Mouse (Mus musculus): ENCODE results near the gene Brca1. TPM values are rescaled to one million over a fixed set of nuclear protein-coding genes. Genes with fewer than 3 reads are reported as not detected.
"Not testable (repeated sequence)": the region's sequence is repeated elsewhere in the genome, so short reads cannot be mapped to it uniquely, and the experiment has no call there.

The Brca1 gene
- total RNA-seq, 1 experiment: 63.5 TPM

DNA sequence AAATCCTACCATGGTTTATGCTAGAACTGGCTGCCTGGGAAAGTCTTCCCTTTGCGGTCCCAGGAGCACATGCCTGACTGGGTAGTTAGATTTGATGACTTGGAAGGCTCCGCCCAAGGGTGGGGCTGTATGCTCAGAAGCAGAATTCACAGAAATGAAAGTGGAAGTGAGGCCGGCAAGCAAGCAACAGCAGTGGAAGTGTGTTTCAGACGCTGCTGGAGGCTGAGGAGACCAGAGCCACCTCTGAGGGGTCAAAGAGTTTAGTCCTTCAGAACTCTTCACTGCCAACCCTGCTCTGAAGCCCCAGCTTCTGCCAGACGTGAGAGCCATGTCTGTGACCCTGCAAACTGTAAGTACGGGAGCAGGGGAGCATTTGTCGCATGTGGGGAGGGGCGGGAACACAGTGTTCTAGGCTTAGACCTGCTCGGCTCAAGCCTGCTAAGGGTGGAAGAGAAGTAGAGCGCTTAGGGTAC is 103.4 kb downstream of the Brca1 start, which contains the start of gene Ifi35:
TSS of gene Ifi35 (plus strand) at position 134 of the 473 bp plus-strand sequence.
- DNase-seq (ENCODE audit: low read depth, low spot score): no peak
- no peaks in the 10 kb centered on the region for H3K9me3 ChIP-seq (ENCODE audit: control insufficient read depth, insufficient read depth, low read depth, low read length)
- no peak within 1 kb of the TSS for H3K27ac ChIP-seq (ENCODE audit: insufficient read depth, low read depth, low read length, poor library complexity, severe bottlenecking)
- H3K4me3 ChIP-seq (ENCODE audit: insufficient read depth in 1 of 2, low read depth in 1 of 2, low read length in 2 of 2, poor library complexity in 1 of 2, severe bottlenecking in 1 of 2): peak within 1 kb of the TSS in 1 of 2 experiments; percentile 36; a peak in 2 of 4 replicates
- TF ChIP-seq ZC3H11A (IDR thresholded peaks at IDR 0.05; ENCODE audit: borderline replicate concordance, low read depth, low read length) (no peak), ZNF384 (IDR thresholded peaks at IDR 0.05; ENCODE audit: low read depth, low read length) (no peak), CHD2 (IDR thresholded peaks at IDR 0.05; ENCODE audit: low read depth, low read length) (no peak), MAFK (IDR thresholded peaks at IDR 0.05; ENCODE audit: insufficient read depth, low read depth, low read length) (no peak), HCFC1 (IDR thresholded peaks at IDR 0.05; ENCODE audit: borderline replicate concordance, insufficient read depth, low read length) (no peak)
- H3K4me1 ChIP-seq (ENCODE audit: control insufficient read depth in 2 of 2, insufficient read depth in 2 of 2, low read length in 2 of 2, poor library complexity in 1 of 2): peaks cover 6 to 13% of the 10 kb centered on the region in 2 experiments; a peak in 3 of 4 replicates
- peaks cover 21% of the 10 kb centered on the region for H3K36me3 ChIP-seq (ENCODE audit: control insufficient read depth, insufficient read depth, low read length, poor library complexity, severe bottlenecking)
- in situ Hi-C loops (cut with MboI; ENCODE audit: low sequenced_read_pairs in 2 of 2, unreplicated experiment in 2 of 2): no loop called here
- H3K9ac ChIP-seq (ENCODE audit: insufficient read depth, low read depth, low read length, poor library complexity, severe bottlenecking): peak within 1 kb of the TSS; percentile 46; the same call in 1 of the 2 replicates

DNA sequence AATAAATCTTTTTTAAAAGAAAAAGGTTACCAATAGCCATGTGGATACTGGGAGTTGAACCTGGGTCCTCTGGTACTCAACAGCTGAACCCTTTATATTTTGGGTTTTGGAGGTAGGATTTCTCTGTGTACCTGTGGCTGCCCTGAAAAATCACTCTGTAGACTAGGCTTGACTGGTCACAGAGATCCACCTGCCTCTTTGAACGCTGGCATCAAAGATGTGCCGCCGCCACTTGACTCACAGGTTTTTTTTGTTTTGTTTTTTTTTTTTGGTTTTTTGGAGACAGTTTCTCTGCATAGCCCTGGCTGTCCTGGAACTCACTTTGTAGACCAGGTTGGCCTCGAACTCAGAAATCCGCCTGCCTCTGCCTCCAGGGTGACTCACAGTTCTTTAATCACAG is 104.0 kb downstream of the Brca1 start:
- in situ Hi-C loops (cut with MboI; ENCODE audit: low sequenced_read_pairs in 2 of 2, unreplicated experiment in 2 of 2): no loop called here
- no peak for DNase-seq (ENCODE audit: low read depth, low spot score)
- Histone ChIP-seq H3K27ac (ENCODE audit: insufficient read depth, low read depth, low read length, poor library complexity, severe bottlenecking) (no peak overlapping the region), H3K4me3 (ENCODE audit: insufficient read depth in 1 of 2, low read depth in 1 of 2, low read length in 2 of 2, poor library complexity in 1 of 2, severe bottlenecking in 1 of 2) (no peak overlapping the region), H3K4me1 (ENCODE audit: control insufficient read depth in 2 of 2, insufficient read depth in 2 of 2, low read length in 2 of 2, poor library complexity in 1 of 2) (peaks cover 6 to 13% of the 10 kb centered on the region in 2 experiments; a peak in 3 of 4 replicates), H3K9ac (ENCODE audit: insufficient read depth, low read depth, low read length, poor library complexity, severe bottlenecking) (no peak overlapping the region), H3K9me3 (ENCODE audit: control insufficient read depth, insufficient read depth, low read depth, low read length) (no peaks in the 10 kb centered on the region), H3K36me3 (ENCODE audit: control insufficient read depth, insufficient read depth, low read length, poor library complexity, severe bottlenecking) (peaks cover 25% of the 10 kb centered on the region)
- TF ChIP-seq MAFK (IDR thresholded peaks at IDR 0.05; ENCODE audit: insufficient read depth, low read depth, low read length) (no peak), CHD2 (IDR thresholded peaks at IDR 0.05; ENCODE audit: low read depth, low read length) (no peak), ZNF384 (IDR thresholded peaks at IDR 0.05; ENCODE audit: low read depth, low read length) (no peak), ZC3H11A (IDR thresholded peaks at IDR 0.05; ENCODE audit: borderline replicate concordance, low read depth, low read length) (no peak), HCFC1 (IDR thresholded peaks at IDR 0.05; ENCODE audit: borderline replicate concordance, insufficient read depth, low read length) (no peak)

DNA sequence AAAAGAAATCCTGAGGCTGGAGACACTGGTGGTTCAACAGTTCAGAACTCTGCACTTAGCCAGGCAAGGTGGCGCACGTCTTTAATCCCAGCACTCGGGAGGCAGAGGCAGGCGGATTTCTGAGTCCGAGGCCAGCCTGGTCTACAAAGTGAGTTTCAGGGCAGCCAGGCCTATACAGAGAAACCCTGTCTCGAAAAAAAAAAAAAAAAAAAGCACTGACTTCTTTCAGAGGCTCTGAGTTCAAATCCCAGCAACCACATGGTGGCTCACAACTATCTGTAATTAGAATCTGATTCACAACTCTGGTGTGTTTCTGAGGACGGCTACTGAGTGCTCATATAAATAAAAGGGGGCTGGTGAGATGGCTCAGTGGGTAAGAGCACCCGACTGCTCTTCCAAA is 104.9 kb downstream of the Brca1 start:
- DNase-seq (ENCODE audit: low read depth, low spot score); H3K4me3 ChIP-seq (ENCODE audit: insufficient read depth in 1 of 2, low read depth in 1 of 2, low read length in 2 of 2, poor library complexity in 1 of 2, severe bottlenecking in 1 of 2); H3K9ac ChIP-seq (ENCODE audit: insufficient read depth, low read depth, low read length, poor library complexity, severe bottlenecking); in situ Hi-C loops (cut with MboI; ENCODE audit: low sequenced_read_pairs in 2 of 2, unreplicated experiment in 2 of 2); H3K27ac ChIP-seq (ENCODE audit: insufficient read depth, low read depth, low read length, poor library complexity, severe bottlenecking); H3K9me3 ChIP-seq (ENCODE audit: control insufficient read depth, insufficient read depth, low read depth, low read length): not testable (repeated sequence)
- H3K4me1 ChIP-seq (ENCODE audit: control insufficient read depth in 2 of 2, insufficient read depth in 2 of 2, low read length in 2 of 2, poor library complexity in 1 of 2): peaks cover 6 to 11% of the 10 kb centered on the region in 2 experiments; a peak in 3 of 4 replicates
- 0 out of 2 replicates have a peak, but pooled peaks have one; percentile 62 for TF ChIP-seq ZNF384 (IDR thresholded peaks at IDR 0.05; ENCODE audit: low read depth, low read length)
- peaks cover 25% of the 10 kb centered on the region for H3K36me3 ChIP-seq (ENCODE audit: control insufficient read depth, insufficient read depth, low read length, poor library complexity, severe bottlenecking)

DNA sequence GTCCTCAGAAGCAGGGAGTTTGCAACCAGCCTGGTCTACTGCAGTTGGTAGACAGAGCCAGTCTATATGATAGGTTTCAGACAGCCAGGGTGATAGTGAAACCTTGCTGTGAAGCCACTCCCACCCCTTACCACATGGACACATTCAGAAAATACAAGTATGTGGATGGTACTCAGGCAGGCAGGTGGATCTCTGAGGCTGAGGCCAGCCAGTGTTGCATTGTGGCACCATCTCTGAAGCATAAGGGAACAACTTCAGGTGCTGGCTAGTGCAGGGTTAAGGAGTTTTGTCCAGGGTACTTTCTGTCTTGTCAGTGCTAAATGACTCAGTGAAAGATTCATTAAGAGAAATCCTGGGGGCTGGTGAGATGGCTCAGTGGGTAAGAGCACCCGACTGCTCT is 105.4 kb downstream of the Brca1 start:
- H3K4me1 ChIP-seq (ENCODE audit: control insufficient read depth in 2 of 2, insufficient read depth in 2 of 2, low read length in 2 of 2, poor library complexity in 1 of 2): peaks cover 3 to 8% of the 10 kb centered on the region in 2 experiments; a peak in 2 of 4 replicates
- DNase-seq (ENCODE audit: low read depth, low spot score): no peak
- H3K4me3 ChIP-seq (ENCODE audit: insufficient read depth in 1 of 2, low read depth in 1 of 2, low read length in 2 of 2, poor library complexity in 1 of 2, severe bottlenecking in 1 of 2): no peak overlapping the region
- H3K27ac ChIP-seq (ENCODE audit: insufficient read depth, low read depth, low read length, poor library complexity, severe bottlenecking): 0 out of 2 replicates have a peak overlapping the region, but pooled peaks have one; percentile 23
- TF ChIP-seq CHD2 (IDR thresholded peaks at IDR 0.05; ENCODE audit: low read depth, low read length) (peak; percentile 52; the same call in 1 of the 2 replicates), HCFC1 (IDR thresholded peaks at IDR 0.05; ENCODE audit: borderline replicate concordance, insufficient read depth, low read length) (no peak), ZNF384 (IDR thresholded peaks at IDR 0.05; ENCODE audit: low read depth, low read length) (no peak), MAFK (IDR thresholded peaks at IDR 0.05; ENCODE audit: insufficient read depth, low read depth, low read length) (no peak)
- H3K36me3 ChIP-seq (ENCODE audit: control insufficient read depth, insufficient read depth, low read length, poor library complexity, severe bottlenecking): peaks cover 25% of the 10 kb centered on the region
- no peaks in the 10 kb centered on the region for H3K9me3 ChIP-seq (ENCODE audit: control insufficient read depth, insufficient read depth, low read depth, low read length)
- in situ Hi-C loops (cut with MboI; ENCODE audit: low sequenced_read_pairs in 2 of 2, unreplicated experiment in 2 of 2): no loop called here
- H3K9ac ChIP-seq (ENCODE audit: insufficient read depth, low read depth, low read length, poor library complexity, severe bottlenecking): no peak overlapping the region

DNA sequence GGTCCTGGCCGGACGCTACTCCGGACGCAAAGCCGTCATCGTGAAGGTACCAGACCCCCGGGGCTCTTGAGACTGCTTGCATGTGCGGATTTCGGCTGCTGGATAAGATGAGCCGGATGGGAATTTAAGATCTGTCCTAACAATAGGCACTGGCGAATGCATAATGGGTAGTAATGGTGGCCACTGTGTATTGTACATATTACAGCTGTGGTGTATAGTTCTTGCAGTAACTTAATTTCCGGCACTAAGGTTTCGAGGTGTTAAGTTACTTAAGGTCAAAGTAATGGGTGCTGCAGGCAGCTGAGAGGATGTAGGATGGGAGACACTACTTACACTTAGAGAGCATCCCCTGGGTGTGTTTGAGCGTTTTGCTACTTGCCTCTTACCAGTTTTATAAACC is 109.0 kb downstream of the Brca1 start:
- Histone ChIP-seq H3K4me1 (ENCODE audit: control insufficient read depth in 2 of 2, insufficient read depth in 2 of 2, low read length in 2 of 2, poor library complexity in 1 of 2) (peaks cover 0 to 5% of the 10 kb centered on the region in 2 experiments; a peak in 1 of 4 replicates), H3K36me3 (ENCODE audit: control insufficient read depth, insufficient read depth, low read length, poor library complexity, severe bottlenecking) (peaks cover 25% of the 10 kb centered on the region), H3K4me3 (ENCODE audit: insufficient read depth in 1 of 2, low read depth in 1 of 2, low read length in 2 of 2, poor library complexity in 1 of 2, severe bottlenecking in 1 of 2) (peak overlapping the region; percentile 87 to 90), H3K9ac (ENCODE audit: insufficient read depth, low read depth, low read length, poor library complexity, severe bottlenecking) (peak overlapping the region; percentile 95), H3K9me3 (ENCODE audit: control insufficient read depth, insufficient read depth, low read depth, low read length) (no peaks in the 10 kb centered on the region), H3K27ac (ENCODE audit: insufficient read depth, low read depth, low read length, poor library complexity, severe bottlenecking) (peak overlapping the region; percentile 87)
- no peak for DNase-seq (ENCODE audit: low read depth, low spot score)
- TF ChIP-seq HCFC1 (IDR thresholded peaks at IDR 0.05; ENCODE audit: borderline replicate concordance, insufficient read depth, low read length) (no peak), ZNF384 (IDR thresholded peaks at IDR 0.05; ENCODE audit: low read depth, low read length) (no peak), MAFK (IDR thresholded peaks at IDR 0.05; ENCODE audit: insufficient read depth, low read depth, low read length) (no peak), CHD2 (IDR thresholded peaks at IDR 0.05; ENCODE audit: low read depth, low read length) (no peak), ZC3H11A (IDR thresholded peaks at IDR 0.05; ENCODE audit: borderline replicate concordance, low read depth, low read length) (no peak)
- in situ Hi-C loops (cut with MboI; ENCODE audit: low sequenced_read_pairs in 2 of 2, unreplicated experiment in 2 of 2): no loop called here

Measured in ES-E14 (cell line).